Mouse (Mus musculus): ENCODE data around the gene Cntnap5c. TPM values are rescaled to one million over a fixed set of nuclear protein-coding genes. Genes with fewer than 3 reads are reported as not detected.

Cntnap5c gene
- not detected in 2 replicates for polyA plus RNA-seq (2015; fragmentation: Nextera tagmentation; extraction: Ambion mirVana)

GRCm38 (mm10) chr17:57768622-57769610 lies at the start of gene Cntnap5c:
Gene Cntnap5c (plus strand): TSS chr17:57769570.
- Histone ChIP-seq H3K4me1 (replicated peaks) (no peaks in the 10 kb centered on the region), H3K27ac (replicated peaks) (no peak within 1 kb of the TSS), H3K4me3 (replicated peaks) (no peak within 1 kb of the TSS), H3K27me3 (no peaks in the 10 kb centered on the region), H3K9me3 (replicated peaks) (no peaks in the 10 kb centered on the region), H3K9ac (no peak within 1 kb of the TSS), H3K36me3 (replicated peaks) (no peaks in the 10 kb centered on the region), H3K4me2 (no peak within 1 kb of the TSS)
- 18% methylated on average over 26 of the region's 26 CpGs for WGBS (ENCODE audit: insufficient replicate concordance)
- no peak for ATAC-seq (ENCODE audit: insufficient read depth)

- Histone ChIP-seq H3K9me3 (replicated peaks) (no peaks in the 10 kb centered on the region), H3K4me2 (no peak within 1 kb of the TSS), H3K27ac (replicated peaks) (no peak within 1 kb of the TSS), H3K36me3 (replicated peaks) (no peaks in the 10 kb centered on the region), H3K9ac (no peak within 1 kb of the TSS), H3K4me1 (replicated peaks) (no peaks in the 10 kb centered on the region), H3K4me3 (replicated peaks) (no peak within 1 kb of the TSS), H3K27me3 (no peaks in the 10 kb centered on the region)
- ATAC-seq (ENCODE audit: insufficient read depth) = no peak
- WGBS (ENCODE audit: insufficient replicate concordance) = 60% methylated on average over 5 of the region's 5 CpGs
These were observed 27.3 kb upstream of the Cntnap5c start, which contains the start of gene Gm21834 for GRCm38 (mm10) chr17:57742119-57742518. Gene Gm21834 (minus strand): TSS chr17:57742219.

DNA sequence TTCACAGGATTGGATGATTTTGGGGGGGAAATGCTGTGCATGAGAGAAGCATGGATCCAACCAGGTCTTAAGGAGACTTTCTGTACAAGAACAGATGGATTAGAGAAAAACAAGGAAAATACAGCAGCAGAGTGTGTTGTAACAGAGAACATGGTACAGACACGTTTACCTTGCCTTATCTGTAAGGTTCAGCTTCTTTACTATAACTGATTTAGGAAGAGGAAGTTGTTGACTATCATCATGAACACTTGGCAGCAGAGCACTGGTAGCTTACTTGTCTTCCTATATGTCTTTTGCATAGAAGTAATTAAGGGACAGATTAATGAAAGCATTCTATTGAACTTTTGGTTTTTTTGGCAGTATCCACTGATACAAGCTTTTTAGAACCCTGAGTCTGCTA lies 11.3 kb upstream of the Cntnap5c start:
- H3K9ac ChIP-seq = no peak overlapping the region
- H3K27ac ChIP-seq (replicated peaks) = no peak overlapping the region
- H3K4me1 ChIP-seq (replicated peaks) = no peaks in the 10 kb centered on the region
- H3K4me3 ChIP-seq (replicated peaks) = no peak overlapping the region
- no peak for ATAC-seq (ENCODE audit: insufficient read depth)
- H3K9me3 ChIP-seq (replicated peaks) = no peaks in the 10 kb centered on the region
- H3K4me2 ChIP-seq = no peak overlapping the region
- H3K27me3 ChIP-seq = no peaks in the 10 kb centered on the region
- WGBS (ENCODE audit: insufficient replicate concordance) = 20% methylated on average over 1 of the region's 1 CpGs
- no peaks in the 10 kb centered on the region for H3K36me3 ChIP-seq (replicated peaks)

GRCm38 (mm10) chr17:57767306-57767705 lies 2.1 kb upstream of the Cntnap5c start:
- H3K4me2 ChIP-seq = no peak overlapping the region
- H3K36me3 ChIP-seq (replicated peaks) = no peaks in the 10 kb centered on the region
- H3K27me3 ChIP-seq = no peaks in the 10 kb centered on the region
- no peak overlapping the region for H3K27ac ChIP-seq (replicated peaks)
- no peak overlapping the region for H3K4me3 ChIP-seq (replicated peaks)
- H3K9ac ChIP-seq = no peak overlapping the region
- no peak for ATAC-seq (ENCODE audit: insufficient read depth)
- H3K4me1 ChIP-seq (replicated peaks) = no peaks in the 10 kb centered on the region
- no peaks in the 10 kb centered on the region for H3K9me3 ChIP-seq (replicated peaks)

GRCm38 (mm10) chr17:57770904-57771303 lies 1.5 kb downstream of the Cntnap5c start:
- Histone ChIP-seq H3K27me3 (no peaks in the 10 kb centered on the region), H3K9me3 (replicated peaks) (no peaks in the 10 kb centered on the region), H3K4me1 (replicated peaks) (no peaks in the 10 kb centered on the region), H3K9ac (no peak overlapping the region), H3K4me2 (no peak overlapping the region), H3K27ac (replicated peaks) (no peak overlapping the region), H3K36me3 (replicated peaks) (no peaks in the 10 kb centered on the region), H3K4me3 (replicated peaks) (no peak overlapping the region)
- 11% methylated on average over 4 of the region's 4 CpGs for WGBS (ENCODE audit: insufficient replicate concordance)
- no peak for ATAC-seq (ENCODE audit: insufficient read depth)

DNA sequence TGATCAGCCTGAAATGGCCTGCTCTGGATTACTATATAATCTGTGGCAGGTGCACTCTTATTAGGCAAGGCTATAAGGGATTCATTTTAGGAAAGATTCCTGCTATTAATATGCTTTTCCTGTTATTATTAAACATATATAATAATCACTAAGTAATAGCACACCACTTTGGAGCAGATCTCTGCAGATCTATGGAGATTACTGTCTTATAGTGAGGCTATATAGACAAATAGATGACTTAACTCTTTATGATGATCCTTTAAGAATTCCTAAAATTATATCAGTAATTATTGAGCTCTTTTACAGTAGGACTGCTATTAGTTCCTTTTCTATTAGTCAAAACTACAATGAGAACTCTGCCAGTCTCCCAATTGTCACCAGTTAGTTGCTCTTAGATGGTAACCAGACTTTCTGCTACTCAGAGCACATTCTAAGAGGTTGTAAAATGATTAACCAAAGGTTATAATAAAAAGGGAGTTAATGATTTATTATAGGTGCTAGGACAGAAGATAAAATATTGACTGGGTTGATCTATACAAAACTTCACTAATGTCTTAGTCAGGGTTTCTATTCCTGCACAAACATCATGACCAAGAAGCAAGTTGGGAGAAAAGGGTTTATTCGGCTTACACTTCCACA lies 18.9 kb downstream of the Cntnap5c start:
- Histone ChIP-seq H3K4me3 (replicated peaks) (no peak overlapping the region), H3K9me3 (replicated peaks) (no peaks in the 10 kb centered on the region), H3K4me2 (no peak overlapping the region), H3K27ac (replicated peaks) (no peak overlapping the region), H3K4me1 (replicated peaks) (no peaks in the 10 kb centered on the region), H3K27me3 (no peaks in the 10 kb centered on the region), H3K36me3 (replicated peaks) (no peaks in the 10 kb centered on the region), H3K9ac (no peak overlapping the region)
- no peak for ATAC-seq (ENCODE audit: insufficient read depth)
- WGBS (ENCODE audit: insufficient replicate concordance) = 52% methylated on average over 1 of the region's 1 CpGs

GRCm38 (mm10) chr17:57795408-57795807 lies 26.0 kb downstream of the Cntnap5c start:
- Histone ChIP-seq H3K9me3 (replicated peaks) (no peaks in the 10 kb centered on the region), H3K4me1 (replicated peaks) (no peaks in the 10 kb centered on the region), H3K4me3 (replicated peaks) (no peak overlapping the region), H3K9ac (no peak overlapping the region), H3K27me3 (no peaks in the 10 kb centered on the region), H3K27ac (replicated peaks) (no peak overlapping the region), H3K4me2 (no peak overlapping the region), H3K36me3 (replicated peaks) (no peaks in the 10 kb centered on the region)
- no peak for ATAC-seq (ENCODE audit: insufficient read depth)
- WGBS (ENCODE audit: insufficient replicate concordance) = 70% methylated on average over 3 of the region's 3 CpGs

DNA sequence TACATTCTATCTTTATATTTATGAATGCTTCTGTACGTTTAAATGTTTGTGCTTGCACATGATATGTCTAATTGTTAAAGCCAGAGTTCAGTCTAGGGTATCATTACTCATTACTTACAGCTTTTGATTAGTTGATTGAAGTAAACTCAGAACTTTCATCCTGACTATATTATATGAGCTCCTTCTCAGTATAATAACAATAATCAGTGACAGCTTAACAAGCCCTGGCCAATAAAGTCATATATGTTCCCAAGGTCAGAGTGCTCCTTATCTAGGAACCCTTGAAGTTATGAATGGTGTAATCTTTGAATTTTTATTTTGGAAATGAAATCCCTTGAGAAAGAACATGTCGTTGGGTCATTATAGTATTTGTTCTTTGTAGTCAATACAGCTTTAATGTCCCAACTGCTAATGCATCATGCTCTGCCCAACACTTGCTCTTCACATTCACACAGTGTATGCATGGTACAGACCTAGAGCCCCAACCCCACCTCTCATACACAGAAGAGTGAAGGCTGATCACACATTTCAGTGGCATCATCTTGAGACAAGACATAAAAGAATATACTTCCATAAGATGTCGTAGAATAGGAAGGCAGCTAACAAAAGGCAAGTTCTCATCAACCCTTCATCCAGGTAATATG lies 27.4 kb downstream of the Cntnap5c start:
- Histone ChIP-seq H3K36me3 (replicated peaks) (no peaks in the 10 kb centered on the region), H3K4me1 (replicated peaks) (no peaks in the 10 kb centered on the region), H3K27ac (replicated peaks) (no peak overlapping the region), H3K4me3 (replicated peaks) (no peak overlapping the region), H3K9me3 (replicated peaks) (no peaks in the 10 kb centered on the region), H3K4me2 (no peak overlapping the region), H3K9ac (no peak overlapping the region), H3K27me3 (no peaks in the 10 kb centered on the region)
- no peak for ATAC-seq (ENCODE audit: insufficient read depth)
- 56% methylated on average over 3 of the region's 3 CpGs for WGBS (ENCODE audit: insufficient replicate concordance)

- Histone ChIP-seq H3K27me3 (no peaks in the 10 kb centered on the region), H3K4me1 (replicated peaks) (no peaks in the 10 kb centered on the region), H3K4me2 (no peak overlapping the region), H3K4me3 (replicated peaks) (no peak overlapping the region), H3K36me3 (replicated peaks) (no peaks in the 10 kb centered on the region), H3K9me3 (replicated peaks) (no peaks in the 10 kb centered on the region), H3K27ac (replicated peaks) (no peak overlapping the region), H3K9ac (no peak overlapping the region)
- ATAC-seq (ENCODE audit: insufficient read depth) = no peak
- 49% methylated on average over 3 of the region's 3 CpGs for WGBS (ENCODE audit: insufficient replicate concordance)
These were observed 30.1 kb downstream of the Cntnap5c start for GRCm38 (mm10) chr17:57799414-57799985.

- H3K36me3 ChIP-seq (replicated peaks) = no peaks in the 10 kb centered on the region
- H3K9me3 ChIP-seq (replicated peaks) = no peaks in the 10 kb centered on the region
- H3K4me2 ChIP-seq = no peak overlapping the region
- no peak overlapping the region for H3K9ac ChIP-seq
- ATAC-seq (ENCODE audit: insufficient read depth) = no peak
- no peak overlapping the region for H3K27ac ChIP-seq (replicated peaks)
- no peaks in the 10 kb centered on the region for H3K4me1 ChIP-seq (replicated peaks)
- 46% methylated on average over 1 of the region's 1 CpGs for WGBS (ENCODE audit: insufficient replicate concordance)
- H3K4me3 ChIP-seq (replicated peaks) = no peak overlapping the region
- no peaks in the 10 kb centered on the region for H3K27me3 ChIP-seq
These were observed 31.8 kb downstream of the Cntnap5c start for GRCm38 (mm10) chr17:57801180-57801579.

Measured in liver, embryonic 15.5 days (tissue).